Mouse (Mus musculus) G1E (cell line): Measurements from ENCODE around the gene Camkmt. TPM values are rescaled to one million over a fixed set of nuclear protein-coding genes. Genes with fewer than 3 reads are reported as not detected.

Source experiments
- ATAC-seq: 2 replicates; pipeline ENCODE4 v1.8.0; 2016; ENCODE audit warnings: mild to moderate bottlenecking; ENCODE audit not compliant: insufficient number of reproducible peaks, poor library complexity, low FRiP score, severe bottlenecking; ENCODE audit errors: extremely low read depth
- DNase-seq: peaks from one replicate; pipeline ENCODE4 v3.0.0; 2012; ENCODE audit warnings: low spot score
- H3K27me3 ChIP-seq: 2 replicates; pipeline ENCODE4 v1.6.1; 2012; ENCODE audit warnings: mild to moderate bottlenecking, low read length, inconsistent platforms; ENCODE audit not compliant: insufficient read depth
- H3K36me3 ChIP-seq: replicated peaks from 2 replicates; pipeline ENCODE3; 2012; ENCODE audit warnings: mild to moderate bottlenecking, inconsistent platforms
- H3K4me1 ChIP-seq: 2 replicates; pipeline ENCODE4 v1.6.1; 2012; ENCODE audit warnings: low read depth, low read length, inconsistent platforms, mixed read lengths; ENCODE audit not compliant: insufficient read depth
- H3K4me3 ChIP-seq: 2 replicates; pipeline ENCODE4 v1.5.1; 2012; ENCODE audit warnings: low read depth, mild to moderate bottlenecking, inconsistent platforms, low read length, moderate library complexity, mixed read lengths
- H3K9me3 ChIP-seq: replicated peaks from 2 replicates; pipeline ENCODE4 v1.6.1; 2012; ENCODE audit warnings: inconsistent platforms
- CTCF ChIP-seq: IDR thresholded peaks from 2 replicates; pipeline ENCODE4 v1.5.1; 2012; ENCODE audit warnings: low read depth, low read length, inconsistent platforms, mixed read lengths
- GATA1 ChIP-seq: IDR thresholded peaks from 2 replicates; pipeline ENCODE4 v1.6.1; 2012; ENCODE audit warnings: borderline replicate concordance, low read length, inconsistent platforms, mixed read lengths
- GATA2 ChIP-seq: IDR thresholded peaks from 2 replicates; pipeline ENCODE4 v1.6.1; 2012; ENCODE audit warnings: low read depth, low read length, inconsistent platforms, borderline replicate concordance
- POLR2AphosphoS5 ChIP-seq: IDR thresholded peaks from 2 replicates; pipeline ENCODE4 v1.6.1; 2012; ENCODE audit warnings: low read depth, low read length, inconsistent platforms; ENCODE audit not compliant: insufficient replicate concordance
- TAL1 ChIP-seq: conservative IDR thresholded peaks from 2 replicates; pipeline ENCODE4 v1.6.1; 2012; ENCODE audit warnings: low read depth, low read length, inconsistent platforms, mixed read lengths
- polyA plus RNA-seq: library from polyadenylated mRNA; stranded (reverse); fragments of >175 nt; gene quantifications from 2 replicates; pipeline ENCODE4 v1.2.3, GENCODE M21; 2012
- total RNA-seq, 2 experiments: library from RNA; stranded (forward) in 1 of 2; stranded (reverse) in 1 of 2; fragments of 200-1000 nt in 1 of 2; fragments of >200 nt in 1 of 2; fragmentation: Nextera tagmentation in 1 of 2; gene quantifications; 2 replicates each; pipeline ENCODE4 v1.2.3; 2014 to 2017

Gene Camkmt
- total and polyA plus RNA-seq, 3 experiments, result 1.6 to 8.0 (median 1.7) TPM

GRCm38 (mm10) chr17:85170541-85171255, 80.3 kb downstream of the Camkmt start:
- ATAC-seq (no peak), DNase-seq (no peak)
- no peaks in the 10 kb centered on the region for H3K9me3 ChIP-seq
- TF ChIP-seq GATA1 (no peak), TAL1 (no peak), CTCF (no peak), GATA2 (no peak), POLR2AphosphoS5 (no peak)
- no peaks in the 10 kb centered on the region for H3K4me1 ChIP-seq
- no peaks in the 10 kb centered on the region for H3K36me3 ChIP-seq
- no peak overlapping the region for H3K4me3 ChIP-seq
- H3K27me3 ChIP-seq, result no peaks in the 10 kb centered on the region

- H3K4me3 ChIP-seq, result no peak overlapping the region
- H3K4me1 ChIP-seq, result no peaks in the 10 kb centered on the region
- TF ChIP-seq TAL1 (no peak), CTCF (no peak), GATA1 (no peak), POLR2AphosphoS5 (no peak), GATA2 (no peak)
- ATAC-seq, result no peak
- H3K27me3 ChIP-seq, result no peaks in the 10 kb centered on the region
- no peaks in the 10 kb centered on the region for H3K9me3 ChIP-seq
- H3K36me3 ChIP-seq, result no peaks in the 10 kb centered on the region
- DNase-seq, result no peak
Observed at GRCm38 (mm10) chr17:85171951-85172350, 81.6 kb downstream of the Camkmt start.

- Histone ChIP-seq H3K27me3 (peaks cover 18% of the 10 kb centered on the region; the same call in 1 of the 2 replicates), H3K36me3 (no peaks in the 10 kb centered on the region), H3K4me3 (no peak overlapping the region), H3K4me1 (no peaks in the 10 kb centered on the region), H3K9me3 (no peaks in the 10 kb centered on the region)
- DNase-seq, result no peak
- TF ChIP-seq CTCF (no peak), TAL1 (no peak), POLR2AphosphoS5 (no peak), GATA1 (no peak), GATA2 (no peak)
- no peak for ATAC-seq
Observed at GRCm38 (mm10) chr17:85177231-85177630, 86.9 kb downstream of the Camkmt start.

- Histone ChIP-seq H3K4me1 (no peaks in the 10 kb centered on the region), H3K36me3 (no peaks in the 10 kb centered on the region), H3K9me3 (no peaks in the 10 kb centered on the region), H3K4me3 (no peak overlapping the region), H3K27me3 (peaks cover 24% of the 10 kb centered on the region; the same call in 1 of the 2 replicates)
- DNase-seq (no peak), ATAC-seq (no peak)
- no peak for TF ChIP-seq GATA2
- no peak for TF ChIP-seq GATA1
- TF ChIP-seq POLR2AphosphoS5, result no peak
- TF ChIP-seq TAL1, result no peak
- TF ChIP-seq CTCF, result no peak
Observed at GRCm38 (mm10) chr17:85180471-85181060, 90.2 kb downstream of the Camkmt start.

GRCm38 (mm10) chr17:85189227-85190127, 99.1 kb downstream of the Camkmt start:
- Histone ChIP-seq H3K36me3 (no peaks in the 10 kb centered on the region), H3K4me3 (no peak overlapping the region), H3K4me1 (no peaks in the 10 kb centered on the region), H3K27me3 (peaks cover 13% of the 10 kb centered on the region), H3K9me3 (no peaks in the 10 kb centered on the region)
- DNase-seq (peak; percentile 50), ATAC-seq (peak; percentile 63)
- TF ChIP-seq GATA2, result no peak
- TF ChIP-seq POLR2AphosphoS5, result no peak
- TF ChIP-seq TAL1, result no peak
- TF ChIP-seq GATA1, result no peak
- TF ChIP-seq CTCF, result peak; percentile 86

- Histone ChIP-seq H3K4me1 (no peaks in the 10 kb centered on the region), H3K4me3 (no peak overlapping the region), H3K9me3 (no peaks in the 10 kb centered on the region), H3K36me3 (no peaks in the 10 kb centered on the region), H3K27me3 (peaks cover 11% of the 10 kb centered on the region)
- ATAC-seq (no peak), DNase-seq (no peak)
- TF ChIP-seq TAL1, result no peak
- TF ChIP-seq POLR2AphosphoS5, result no peak
- TF ChIP-seq GATA1, result no peak
- no peak for TF ChIP-seq GATA2
- TF ChIP-seq CTCF, result no peak
Observed at GRCm38 (mm10) chr17:85190128-85190435, 99.7 kb downstream of the Camkmt start.
